8 mouse cellular contexts compared by ENCODE assay signal in the genomic region with DNA sequence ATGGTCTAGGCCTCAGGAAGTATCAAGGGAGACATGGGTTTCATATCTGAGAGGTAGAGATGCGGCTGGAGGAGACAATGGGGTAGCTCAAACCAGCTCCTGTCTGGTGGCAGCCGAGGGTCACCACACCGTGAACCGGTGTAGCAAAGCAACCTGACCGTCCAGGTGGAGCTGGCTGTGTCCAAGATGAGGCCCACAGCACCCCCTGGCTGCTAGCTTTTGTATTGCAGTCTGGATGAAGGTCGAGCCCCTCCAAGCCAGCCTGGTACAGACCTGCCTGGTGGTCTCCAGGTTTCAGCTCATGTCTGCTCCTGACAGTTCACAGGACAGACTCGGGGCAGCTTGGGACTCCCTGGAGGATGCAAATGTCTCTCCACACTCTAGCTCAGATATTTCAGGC. TPM values are rescaled to one million over a fixed set of nuclear protein-coding genes. Genes with fewer than 3 reads are reported as not detected.
DNase-seq lines count a peak whose midpoint lies in the region; ATAC-seq and TF ChIP-seq lines count a peak whose summit lies in the region.

No protein-coding gene starts in this region.

- H3K27ac ChIP-seq in heart, adult 2 months, result no peak overlapping the region
- no peak overlapping the region for H3K27ac ChIP-seq in MEL (ENCODE audit: control insufficient read depth, low read depth, low read length)
- H3K27ac ChIP-seq in layer of hippocampus, adult 2 months, result peak overlapping the region; percentile 51; the same call in 1 of the 2 replicates

- ATAC-seq in megakaryocyte, adult 5-6 weeks (ENCODE audit: poor library complexity, severe bottlenecking), result 0 out of 2 replicates have a peak, but pooled peaks have one; percentile 28

- peak; percentile 41 for TF ChIP-seq RAD21 in MEL (IDR thresholded peaks at IDR 0.05; ENCODE audit: low read depth, low read length)

- 0 out of 2 replicates have a peak, but pooled peaks have one; percentile 17 for TF ChIP-seq POLR2A in heart, adult 2 months (IDR thresholded peaks at IDR 0.05; ENCODE audit: insufficient read depth, low read depth, low read length)
- no peak for TF ChIP-seq POLR2A in MEL (IDR thresholded peaks at IDR 0.05; ENCODE audit: control insufficient read depth in 1 of 2, insufficient read depth in 1 of 2, low read depth in 1 of 2, low read length in 2 of 2, poor library complexity in 1 of 2)

- H3K36me3 ChIP-seq in heart, adult 2 months (ENCODE audit: control insufficient read depth, insufficient read depth, low read length), result no peaks in the 10 kb centered on the region
- no peaks in the 10 kb centered on the region for H3K36me3 ChIP-seq in MEL (ENCODE audit: control insufficient read depth in 1 of 2, insufficient read depth in 2 of 2, low read length in 2 of 2)

- H3K9ac ChIP-seq in heart, adult 2 months (ENCODE audit: low read depth, low read length), result no peak overlapping the region
- H3K9ac ChIP-seq in MEL (ENCODE audit: control insufficient read depth, low read depth, low read length, poor library complexity, severe bottlenecking), result no peak overlapping the region

- H3K27me3 ChIP-seq in heart, adult 2 months (ENCODE audit: control insufficient read depth, insufficient read depth, low read length), result no peaks in the 10 kb centered on the region
- no peaks in the 10 kb centered on the region for H3K27me3 ChIP-seq in MEL (ENCODE audit: control insufficient read depth in 1 of 2, insufficient read depth in 2 of 2, low read length in 2 of 2)

- no peaks in the 10 kb centered on the region for H3K79me2 ChIP-seq in heart, adult 2 months (replicated peaks; ENCODE audit: control insufficient read depth, insufficient read depth, low read length)
- no peaks in the 10 kb centered on the region for H3K79me2 ChIP-seq in MEL (ENCODE audit: control insufficient read depth, insufficient read depth, low read length, poor library complexity)

- whole genome bisulfite sequencing in heart, adult 2 months, result 50% methylated on average over 7 of the region's 7 CpGs

- H3K9me3 ChIP-seq in MEL (replicated peaks; ENCODE audit: insufficient read depth, low read length), result no peaks in the 10 kb centered on the region

- 0 out of 2 replicates have a peak, but pooled peaks have one; percentile 37 for TF ChIP-seq EP300 in heart, adult 2 months (IDR thresholded peaks at IDR 0.05; ENCODE audit: insufficient read depth, low read depth, low read length)
- no peak for TF ChIP-seq EP300 in MEL (IDR thresholded peaks at IDR 0.05; ENCODE audit: low read depth in 1 of 2, low read length in 2 of 2)

- intact Hi-C loops in heart, adult 2 months (cut with DNase I), result loop anchor here (1.0 kb wide), 3 partner anchors 70 to 105 kb away; no protein-coding TSS in a partner anchor
- intact Hi-C loops in heart, postnatal 25 days (cut with DNase I), result loop anchor here (1.0 to 2.0 kb wide), 2 partner anchors 70 to 106 kb away; no protein-coding TSS in a partner anchor

- peaks cover 1% of the 10 kb centered on the region; the same call in 1 of the 2 replicates for H3K4me1 ChIP-seq in heart, adult 2 months (ENCODE audit: control insufficient read depth, insufficient read depth, low read length)
- no peaks in the 10 kb centered on the region for H3K4me1 ChIP-seq in MEL (ENCODE audit: control insufficient read depth in 1 of 2, insufficient read depth in 2 of 2, low read length in 2 of 2)

- H3K4me3 ChIP-seq in heart, adult 2 months, result no peak overlapping the region
- H3K4me3 ChIP-seq in MEL (ENCODE audit: control insufficient read depth in 1 of 2, insufficient read depth in 1 of 2, low read depth in 2 of 2, low read length in 2 of 2), result no peak overlapping the region
- H3K4me3 ChIP-seq in layer of hippocampus, adult 2 months, result no peak overlapping the region

- TF ChIP-seq CTCF in heart, adult 2 months (IDR thresholded peaks at IDR 0.05), result peak; percentile 98; the same call in 1 of the 2 replicates
- peak; percentile 60 to 70 (median 64) for TF ChIP-seq CTCF in MEL (IDR thresholded peaks at IDR 0.05 in 2 of 3, conservative IDR thresholded peaks at IDR 0.05 in 1 of 3; ENCODE audit: control insufficient read depth in 1 of 3, insufficient read depth in 1 of 3, low read depth in 2 of 3, low read length in 3 of 3, poor library complexity in 1 of 3, severe bottlenecking in 1 of 3)
- TF ChIP-seq CTCF in layer of hippocampus, adult 2 months (conservative IDR thresholded peaks at IDR 0.05), result peak; percentile 93

- DNase-seq in heart, adult 2 months, result peak; percentile 60 to 85
- no peak for DNase-seq in heart, postnatal 25 days (ENCODE audit: low spot score)
- DNase-seq in MEL (ENCODE audit: low read depth, low spot score), result peak; percentile 30
- peak; percentile 86 for DNase-seq in cerebellum, adult 8-10 months
- DNase-seq in frontal cortex, postnatal 36 days (ENCODE audit: low spot score in 2 of 2), result peak; percentile 68 to 77
- peak; percentile 36 to 80 for DNase-seq in layer of hippocampus, adult 2 months (ENCODE audit: low spot score in 2 of 2)
- peak; percentile 34 to 39 for DNase-seq in spleen, postnatal 36 days (ENCODE audit: low spot score in 2 of 2)

TF ChIP-seq in MEL, 35 proteins besides CTCF, POLR2A, EP300 and RAD21:
- TF ChIP-seq ZKSCAN1 (IDR thresholded peaks at IDR 0.05; ENCODE audit: low read depth, low read length) (no peak), SMC3 (IDR thresholded peaks at IDR 0.05; ENCODE audit: low read depth, low read length) (peak; percentile 55)

RNA-seq across cellular contexts. Expression of a gene that starts 11.5 kb away (rescaled TPM):
- under 1 TPM; 0.13 to 0.39 TPM for total RNA-seq in heart, adult 2 months (2021)
- polyA plus RNA-seq in heart, adult 2 months (2012; rRNA removed), result 0.78 and 0.85 TPM in 2 replicates
- under 1 TPM; 0.26 to 0.31 TPM for total RNA-seq in heart, postnatal 25 days (2021)
- total RNA-seq in MEL (2012; rRNA removed), result not detected in 2 replicates
- polyA plus RNA-seq in MEL (2012; ENCODE audit: insufficient read depth in 1 of 2, insufficient read length in 2 of 2, low read depth in 1 of 2, low replicate concordance in 2 of 2, missing spikeins in 1 of 2), result not detected
- total RNA-seq in layer of hippocampus, adult 2 months (2021), result under 1 TPM; 0.44 to 0.83 TPM
- total RNA-seq in megakaryocyte, adult 5-6 weeks (2015), result not detected in 2 replicates
- not detected in 2 replicates for total RNA-seq in megakaryocyte, adult 5-6 weeks (2017)
